Mouse (Mus musculus) CD4-positive, CD25-positive, alpha-beta regulatory T cell, adult 4 months (primary cell): Measurements from ENCODE around the gene Zbtb22. TPM values are rescaled to one million over a fixed set of nuclear protein-coding genes. Genes with fewer than 3 reads are reported as not detected.
"Not testable (repeated sequence)": the region's sequence is repeated elsewhere in the genome, so short reads cannot be mapped to it uniquely, and the experiment has no call there.

ENCODE experiments used
- ATAC-seq: one replicate; pipeline ENCODE4 v1.8.0; 2017
- polyA plus RNA-seq, 2 experiments: library from polyadenylated mRNA; unstranded; fragments of 100-300 nt; shearing (Covaris generic); gene quantifications; one replicate each; pipeline ENCODE4 v1.2.1; 2017

Zbtb22 gene
- polyA plus RNA-seq, 2 experiments from 2014 or later = 3.6 to 3.8 TPM

DNA sequence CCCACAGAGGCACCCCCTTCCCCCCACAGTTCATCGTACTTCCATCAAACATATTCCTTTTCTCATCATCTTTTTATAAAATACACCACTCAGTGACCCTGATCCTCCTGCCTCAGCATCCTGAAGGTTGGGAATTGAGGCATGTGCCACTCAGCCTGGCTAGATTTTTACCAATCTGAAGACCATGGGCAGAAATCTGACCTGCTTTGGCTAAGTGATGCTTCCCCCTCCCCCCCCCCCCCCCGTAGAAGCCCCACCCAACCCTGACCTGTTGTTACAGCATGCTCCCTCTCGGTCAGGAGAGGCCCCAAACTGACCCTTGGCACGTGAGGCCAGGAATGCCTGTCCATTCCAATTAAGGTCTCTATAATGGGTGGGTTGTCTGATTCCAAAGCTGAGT, 10.9 kb upstream of the Zbtb22 start, which contains the start of gene Platr17:
Gene Platr17, plus strand, starts transcription at position 301 of the 400 bp plus-strand sequence.
- not testable (repeated sequence) for ATAC-seq

DNA sequence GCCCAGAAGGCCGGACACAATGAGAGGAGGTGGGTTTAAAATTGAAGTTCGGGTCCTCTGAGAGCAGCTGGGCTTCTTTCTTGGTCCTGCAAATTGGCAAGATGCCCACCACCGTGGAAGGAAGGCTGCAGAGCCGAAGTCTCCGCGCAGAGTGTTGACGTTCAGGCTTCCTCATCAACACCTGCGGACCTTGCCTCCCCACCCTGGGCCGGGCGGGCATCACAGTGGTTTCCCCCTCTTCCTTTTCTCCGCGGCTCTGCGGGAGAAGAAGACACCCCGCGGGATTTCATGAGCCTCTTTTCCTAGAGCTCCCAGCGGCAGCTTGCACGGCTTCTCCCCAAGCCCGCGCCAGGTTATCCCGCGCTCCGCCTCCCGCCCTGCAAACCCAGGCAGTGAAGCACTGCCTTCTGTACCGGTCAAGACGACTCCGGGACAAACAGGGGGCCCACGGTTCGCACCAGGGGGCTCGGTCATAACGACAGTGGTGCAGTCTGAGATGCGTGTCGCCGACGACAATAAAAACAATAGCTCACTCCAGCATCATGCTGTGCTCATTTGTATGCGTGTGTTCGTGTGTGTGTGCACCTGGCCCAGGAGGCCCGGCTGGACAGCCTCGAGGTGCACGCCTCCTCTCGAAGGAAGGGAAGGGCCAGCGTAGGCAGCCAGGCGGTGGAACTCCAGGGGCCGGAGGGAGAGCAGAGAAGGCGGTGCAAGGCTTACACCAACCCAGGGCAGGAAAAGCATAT, 7.2 kb upstream of the Zbtb22 start:
- no peak for ATAC-seq

DNA sequence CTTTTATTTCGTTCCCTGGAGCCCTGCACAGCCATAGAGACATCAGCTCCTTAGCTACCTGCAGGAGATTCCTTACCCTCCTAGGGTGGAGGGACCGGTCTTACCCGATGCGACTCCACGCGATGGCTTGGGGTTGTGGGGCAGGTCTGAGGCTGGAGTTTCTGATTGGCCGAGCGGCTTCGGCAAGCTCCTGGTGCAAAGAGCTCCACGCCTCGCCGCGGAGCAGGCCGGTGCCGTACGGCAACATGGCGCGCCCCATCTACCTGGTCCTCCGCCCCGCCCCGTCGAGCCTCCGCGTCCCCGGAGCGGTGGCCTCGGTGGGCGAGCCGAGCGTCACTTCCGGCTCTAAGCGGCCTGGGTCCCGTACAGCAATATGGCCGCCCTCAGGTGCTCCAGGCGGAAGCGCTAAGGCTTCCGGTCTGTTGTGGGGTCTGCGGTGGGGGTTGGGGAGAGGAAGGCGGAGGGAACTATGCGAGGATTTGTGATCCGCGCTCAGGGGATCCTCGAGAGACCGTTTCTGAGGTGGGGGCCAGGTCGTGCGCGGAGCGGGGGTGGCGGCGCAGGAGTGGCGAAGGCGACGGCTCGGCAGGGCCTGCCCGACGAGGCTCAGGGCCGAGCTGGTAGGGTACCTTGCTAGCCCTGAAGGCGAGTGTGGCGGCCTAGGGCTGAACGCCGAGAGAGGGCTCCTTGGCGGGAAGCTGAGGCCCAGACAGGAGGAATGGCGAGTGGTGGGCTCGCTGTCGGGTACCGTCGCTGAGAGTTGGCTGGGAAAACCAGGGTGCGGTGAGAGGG, 6.4 kb upstream of the Zbtb22 start, which contains the start of gene Daxx:
Gene Daxx, plus strand, starts transcription at position 338 of the 792 bp plus-strand sequence.
- peak; percentile 88 for ATAC-seq

DNA sequence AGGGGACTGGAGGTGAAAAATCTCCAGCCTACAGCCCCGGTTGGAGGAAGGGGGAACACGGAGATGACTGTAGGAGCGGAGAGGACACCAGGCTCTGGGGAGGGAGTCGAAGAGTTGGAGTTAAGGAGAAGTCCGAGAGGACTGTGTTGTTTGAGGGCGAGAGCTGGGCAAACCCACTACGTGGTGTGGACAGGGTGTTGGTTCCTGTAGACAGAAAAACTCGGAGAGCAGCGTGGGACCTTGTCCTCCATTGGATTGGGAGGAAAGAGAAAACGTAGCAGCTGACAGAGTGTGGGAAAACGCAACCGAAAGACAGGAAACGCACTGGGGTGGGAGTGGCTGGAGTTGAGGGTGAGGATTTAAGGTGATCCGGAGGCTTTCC, 5.8 kb upstream of the Zbtb22 start:
- peak; percentile 10 for ATAC-seq

DNA sequence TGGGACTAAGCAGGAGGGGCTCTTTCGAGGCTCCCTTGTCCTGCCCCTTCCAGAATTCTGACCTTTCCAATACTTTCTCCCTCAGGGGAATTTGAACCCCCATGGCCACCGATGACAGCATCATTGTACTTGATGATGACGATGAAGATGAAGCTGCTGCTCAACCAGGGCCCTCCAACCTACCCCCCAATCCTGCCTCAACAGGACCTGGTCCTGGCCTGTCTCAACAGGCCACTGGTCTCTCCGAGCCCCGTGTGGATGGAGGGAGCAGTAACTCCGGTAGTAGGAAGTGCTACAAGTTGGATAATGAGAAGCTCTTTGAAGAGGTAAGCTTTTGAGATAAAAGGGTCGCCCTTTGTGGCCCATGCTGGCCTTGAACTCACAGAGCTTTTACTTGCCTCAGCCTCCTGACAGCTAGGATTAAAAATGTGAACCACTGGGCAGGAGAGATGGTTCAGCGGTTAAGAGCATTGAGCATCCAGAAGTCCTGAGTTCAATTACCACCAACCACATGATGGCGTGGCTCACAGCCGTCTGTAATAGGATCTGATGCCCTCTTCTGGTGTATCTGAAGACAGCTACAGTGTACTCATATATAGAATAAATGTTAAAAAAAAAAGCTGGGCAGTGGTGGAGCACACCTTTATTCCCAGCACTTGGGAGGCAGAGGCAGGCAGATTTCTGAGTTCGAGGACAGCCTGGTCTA, 5.2 kb upstream of the Zbtb22 start:
- no peak for ATAC-seq

DNA sequence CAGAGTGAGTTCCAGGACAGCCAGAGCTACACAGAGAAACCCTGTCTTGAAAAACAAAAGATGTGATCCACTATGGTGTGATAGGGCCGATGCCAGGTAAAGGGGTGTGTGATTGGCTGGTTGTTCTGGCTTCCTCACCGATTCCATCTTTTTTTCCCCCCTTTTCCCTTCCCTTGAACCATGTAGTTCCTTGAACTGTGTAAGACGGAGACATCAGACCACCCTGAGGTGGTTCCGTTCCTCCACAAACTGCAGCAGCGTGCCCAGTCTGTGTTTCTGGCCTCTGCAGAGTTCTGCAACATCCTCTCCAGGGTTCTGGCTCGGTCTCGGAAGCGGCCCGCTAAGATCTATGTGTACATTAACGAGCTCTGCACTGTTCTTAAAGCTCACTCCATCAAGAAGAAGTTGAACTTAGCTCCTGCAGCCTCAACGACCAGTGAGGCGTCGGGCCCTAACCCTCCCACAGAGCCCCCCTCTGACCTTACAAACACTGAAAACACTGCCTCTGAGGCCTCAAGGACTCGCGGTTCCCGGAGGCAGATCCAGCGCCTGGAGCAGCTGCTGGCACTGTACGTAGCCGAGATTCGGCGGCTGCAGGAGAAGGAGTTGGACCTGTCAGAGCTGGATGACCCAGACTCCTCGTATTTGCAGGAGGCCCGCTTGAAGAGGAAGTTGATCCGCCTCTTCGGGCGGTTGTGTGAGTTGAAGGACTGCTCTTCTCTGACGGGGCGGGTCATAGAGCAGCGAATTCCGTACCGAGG, 4.5 kb upstream of the Zbtb22 start:
- ATAC-seq = no peak

DNA sequence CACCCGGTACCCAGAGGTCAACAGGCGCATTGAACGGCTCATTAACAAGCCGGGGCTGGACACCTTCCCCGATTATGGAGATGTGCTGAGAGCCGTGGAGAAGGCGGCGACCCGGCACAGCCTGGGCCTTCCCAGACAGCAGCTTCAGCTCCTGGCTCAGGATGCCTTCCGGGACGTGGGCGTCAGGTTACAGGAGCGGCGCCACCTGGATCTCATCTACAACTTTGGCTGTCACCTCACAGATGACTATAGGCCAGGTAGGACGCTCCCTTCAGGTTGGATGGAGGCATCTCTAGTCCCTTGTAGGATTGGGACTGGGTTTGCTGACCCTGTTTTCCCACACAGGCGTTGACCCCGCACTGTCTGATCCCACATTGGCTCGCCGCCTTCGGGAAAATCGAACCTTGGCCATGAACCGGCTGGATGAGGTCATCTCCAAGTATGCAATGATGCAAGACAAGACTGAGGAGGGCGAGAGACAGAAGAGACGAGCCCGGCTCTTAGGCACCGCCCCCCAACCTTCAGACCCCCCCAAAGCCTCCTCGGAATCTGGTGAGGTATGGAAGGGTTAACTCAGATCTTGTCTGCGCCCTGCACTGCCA, 3.8 kb upstream of the Zbtb22 start:
- no peak for ATAC-seq

DNA sequence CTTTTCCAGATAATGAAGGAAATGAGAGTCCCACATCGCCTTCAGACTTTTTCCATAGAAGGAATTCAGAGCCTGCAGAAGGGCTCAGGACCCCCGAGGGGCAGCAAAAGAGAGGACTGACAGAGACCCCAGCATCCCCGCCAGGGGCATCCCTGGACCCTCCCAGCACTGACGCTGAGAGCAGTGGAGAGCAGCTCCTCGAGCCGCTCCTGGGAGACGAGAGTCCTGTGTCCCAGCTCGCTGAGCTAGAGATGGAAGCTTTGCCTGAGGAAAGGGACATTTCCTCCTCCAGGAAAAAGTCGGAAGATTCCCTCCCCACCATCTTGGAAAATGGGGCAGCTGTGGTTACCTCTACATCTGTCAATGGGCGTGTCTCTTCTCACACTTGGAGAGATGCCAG, 2.4 kb upstream of the Zbtb22 start:
- no peak for ATAC-seq

DNA sequence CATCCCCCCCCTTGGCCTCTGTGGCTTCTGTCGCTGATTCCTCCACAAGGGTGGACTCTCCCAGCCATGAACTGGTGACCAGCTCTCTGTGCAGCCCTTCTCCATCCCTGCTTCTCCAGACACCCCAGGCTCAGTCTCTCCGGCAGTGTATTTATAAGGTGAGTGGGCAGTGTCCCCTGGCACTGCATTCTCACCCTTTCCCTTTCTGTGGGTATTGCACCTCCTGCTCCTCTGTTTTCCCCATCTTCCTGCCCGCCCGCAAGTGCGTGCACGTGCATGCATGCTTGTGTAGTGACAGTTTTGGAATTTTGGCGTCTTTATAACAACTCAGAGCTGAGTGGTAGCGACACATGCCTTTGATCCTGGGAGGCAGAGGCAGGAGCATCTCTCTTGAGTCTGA, 1.8 kb upstream of the Zbtb22 start:
- no peak for ATAC-seq

DNA sequence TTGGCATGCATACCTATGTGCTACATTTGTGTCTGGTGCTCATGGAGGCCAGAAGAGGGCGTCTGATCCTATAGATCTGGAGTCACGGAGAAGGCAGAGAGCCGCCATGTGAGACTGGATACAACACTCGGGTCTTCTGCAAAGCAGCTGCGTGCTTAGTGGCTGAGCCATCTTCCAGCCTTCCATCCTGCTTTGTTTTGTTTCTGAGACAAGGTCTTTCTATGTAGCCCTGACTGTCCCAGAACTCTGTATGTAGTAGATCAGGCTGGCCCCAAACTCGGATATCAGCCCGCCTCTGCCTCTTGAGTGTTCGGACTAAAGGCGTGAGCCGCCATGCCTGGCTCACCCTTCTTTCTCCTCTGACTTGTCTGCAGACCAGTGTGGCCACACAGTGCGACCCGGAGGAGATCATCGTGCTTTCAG, 724 bp upstream of the Zbtb22 start:
- ATAC-seq = no peak

DNA sequence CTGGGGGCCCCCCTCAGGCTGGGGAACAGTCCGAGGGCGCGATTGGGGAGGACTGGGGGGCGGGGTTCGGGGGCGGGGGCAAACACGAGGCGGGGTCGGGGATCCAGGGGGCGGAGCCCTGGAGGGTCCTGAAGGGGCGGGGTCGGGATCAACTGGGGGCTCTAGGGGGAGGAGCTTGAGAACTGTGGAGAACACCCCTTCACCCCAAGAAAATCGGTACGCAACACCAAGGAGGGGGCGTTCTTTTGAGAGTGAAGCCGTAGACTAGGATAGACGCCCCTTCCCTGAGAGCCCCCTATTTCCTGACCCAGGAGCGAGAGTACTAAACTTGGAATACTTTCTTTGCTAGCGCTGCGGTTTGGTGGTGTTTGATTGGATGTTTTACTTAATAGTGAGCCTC, 590 bp downstream of the Zbtb22 start:
- ATAC-seq = no peak

DNA sequence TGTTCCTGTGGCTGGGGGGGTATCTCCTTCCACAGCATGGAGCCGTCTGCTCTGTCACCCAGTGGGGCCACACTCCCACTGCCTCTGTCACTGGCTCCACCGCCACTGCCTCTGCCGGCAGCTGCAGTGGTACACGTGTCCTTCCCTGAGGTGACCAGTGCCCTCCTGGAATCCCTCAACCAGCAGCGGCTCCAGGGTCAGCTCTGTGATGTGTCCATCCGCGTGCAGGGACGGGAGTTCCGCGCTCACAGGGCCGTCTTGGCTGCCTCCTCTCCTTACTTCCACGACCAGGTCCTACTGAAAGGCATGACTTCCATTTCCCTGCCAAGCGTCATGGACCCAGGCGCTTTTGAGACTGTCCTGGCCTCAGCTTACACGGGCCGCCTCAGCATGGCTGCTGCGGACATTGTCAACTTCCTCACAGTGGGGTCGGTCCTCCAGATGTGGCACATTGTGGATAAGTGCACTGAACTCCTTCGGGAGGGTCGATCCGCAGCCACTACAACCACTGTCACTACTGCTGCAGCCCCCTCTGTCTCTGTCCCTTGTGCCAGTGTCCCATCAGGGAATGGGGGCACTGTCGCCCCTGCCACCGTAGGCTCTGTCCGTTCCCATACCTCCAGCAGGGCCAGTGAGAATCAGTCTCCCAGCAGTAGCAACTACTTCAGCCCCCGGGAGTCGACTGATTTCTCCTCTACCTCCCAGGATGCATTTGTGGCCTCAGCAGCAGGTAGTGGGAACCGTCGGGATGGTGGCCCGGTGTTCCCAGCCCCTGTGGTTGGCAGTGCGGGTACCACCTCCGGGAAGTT, 1.3 kb downstream of the Zbtb22 start:
- no peak for ATAC-seq

DNA sequence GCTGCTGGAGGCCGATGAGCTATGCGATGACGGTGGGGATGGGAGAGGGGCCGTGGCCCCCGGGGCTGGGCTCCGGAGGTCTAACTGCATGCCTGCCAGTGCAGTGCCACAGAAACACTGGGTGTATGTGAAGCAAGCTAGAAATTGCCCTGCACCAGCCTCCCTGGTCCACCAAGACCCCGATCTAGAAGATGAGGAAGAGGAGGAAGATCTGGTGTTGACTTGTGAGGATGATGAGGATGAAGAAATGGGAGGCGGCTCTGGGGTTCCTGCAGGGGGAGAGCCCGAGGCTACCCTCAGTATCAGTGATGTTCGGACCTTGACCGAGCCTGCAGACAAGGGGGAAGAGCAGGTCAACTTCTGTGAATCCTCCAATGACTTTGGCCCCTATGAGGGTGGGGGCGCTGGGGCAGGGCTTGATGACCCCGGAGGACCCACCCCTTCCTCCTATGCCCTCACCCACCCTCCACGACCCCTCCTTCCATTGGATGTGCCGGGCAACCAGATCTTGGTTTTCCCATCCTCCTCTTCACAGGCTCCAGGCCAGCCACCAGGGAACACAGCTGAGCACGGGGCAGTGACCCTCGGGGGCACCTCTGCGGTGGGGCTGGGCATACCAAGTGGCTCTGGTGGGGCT, 2.1 kb downstream of the Zbtb22 start:
- no peak for ATAC-seq

DNA sequence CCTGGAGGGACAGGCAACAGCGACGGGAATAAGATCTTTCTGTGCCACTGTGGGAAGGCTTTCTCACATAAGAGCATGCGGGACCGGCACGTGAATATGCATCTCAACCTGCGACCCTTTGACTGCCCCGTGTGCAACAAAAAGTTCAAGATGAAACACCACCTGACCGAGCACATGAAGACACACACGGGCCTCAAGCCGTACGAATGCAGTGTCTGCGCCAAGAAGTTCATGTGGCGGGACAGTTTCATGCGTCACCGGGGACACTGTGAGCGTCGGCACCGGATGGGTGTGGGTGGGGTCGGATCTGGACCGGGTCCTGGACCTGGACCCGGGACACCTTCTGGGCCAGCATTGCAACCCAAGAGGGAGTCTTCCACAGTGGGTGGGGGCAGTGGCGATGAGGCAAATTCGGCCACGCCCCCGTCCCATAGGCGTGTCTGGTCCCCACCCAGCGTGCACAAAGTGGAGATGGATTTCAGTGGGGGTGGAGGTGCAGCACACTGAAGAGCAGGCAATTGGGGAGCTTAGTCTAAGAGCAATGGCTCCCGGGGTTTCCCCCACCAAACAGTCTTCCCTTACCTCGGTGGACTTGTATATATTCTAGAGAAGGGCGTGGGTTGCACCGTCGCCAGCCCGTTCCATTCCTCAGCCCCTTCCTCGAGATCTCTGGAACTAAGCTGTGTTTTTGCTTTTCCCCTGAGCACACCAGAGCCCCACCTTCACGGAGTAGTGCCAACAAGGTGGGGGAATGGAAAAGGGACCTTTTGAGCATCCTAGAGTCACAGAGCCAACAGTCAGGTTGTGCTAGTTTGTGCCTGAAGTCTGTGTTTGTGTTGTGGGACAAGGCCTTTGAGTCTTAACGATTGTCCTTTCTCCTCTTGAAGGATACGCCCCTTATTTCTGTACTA, 2.8 kb downstream of the Zbtb22 start:
- ATAC-seq = peak; percentile 15

DNA sequence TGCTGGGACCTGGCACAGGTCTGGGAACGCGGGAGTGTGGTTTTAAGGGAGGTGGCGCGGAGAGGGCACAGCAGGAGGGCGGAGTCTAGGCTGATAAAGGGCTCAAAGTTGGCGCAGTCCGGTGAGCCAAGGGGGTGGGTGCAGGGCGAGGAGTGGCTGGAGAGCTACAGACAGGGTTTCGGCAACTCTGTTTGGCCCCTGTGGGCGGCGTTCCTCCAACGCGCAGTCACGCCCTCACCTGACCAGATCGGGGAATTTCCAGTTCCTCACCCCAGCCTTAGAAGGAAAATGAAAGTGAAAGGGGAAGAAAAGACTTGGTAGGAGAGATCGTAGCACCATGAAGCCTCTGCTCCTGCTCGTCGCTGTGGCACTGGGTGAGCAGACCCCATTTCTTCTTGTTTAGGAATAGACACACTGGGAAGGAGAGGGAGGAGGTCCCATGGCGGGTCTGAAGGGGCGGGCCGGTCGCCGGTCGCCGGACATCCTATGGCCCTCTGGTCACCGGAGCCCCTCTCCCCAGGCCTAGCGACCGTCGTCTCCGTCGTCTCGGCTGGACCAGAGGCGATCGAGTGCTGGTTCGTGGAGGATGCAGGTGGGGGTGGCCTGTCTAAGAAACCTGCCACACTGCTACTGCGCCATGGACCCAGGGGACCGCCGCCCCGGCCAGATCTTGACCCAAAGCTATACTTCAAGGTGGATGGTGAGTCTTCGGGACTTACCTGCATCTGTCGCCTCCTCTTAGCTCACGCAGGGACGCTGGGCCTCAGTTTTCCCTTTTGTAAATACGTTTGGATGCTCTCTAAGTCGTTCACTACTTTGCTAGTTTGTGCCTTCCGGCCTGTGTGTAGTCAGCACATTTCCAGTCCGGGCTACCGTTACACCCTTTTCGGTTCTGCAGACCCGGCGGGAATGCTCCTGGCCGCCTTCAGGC, 3.9 kb downstream of the Zbtb22 start:
- peak; percentile 73 for ATAC-seq

DNA sequence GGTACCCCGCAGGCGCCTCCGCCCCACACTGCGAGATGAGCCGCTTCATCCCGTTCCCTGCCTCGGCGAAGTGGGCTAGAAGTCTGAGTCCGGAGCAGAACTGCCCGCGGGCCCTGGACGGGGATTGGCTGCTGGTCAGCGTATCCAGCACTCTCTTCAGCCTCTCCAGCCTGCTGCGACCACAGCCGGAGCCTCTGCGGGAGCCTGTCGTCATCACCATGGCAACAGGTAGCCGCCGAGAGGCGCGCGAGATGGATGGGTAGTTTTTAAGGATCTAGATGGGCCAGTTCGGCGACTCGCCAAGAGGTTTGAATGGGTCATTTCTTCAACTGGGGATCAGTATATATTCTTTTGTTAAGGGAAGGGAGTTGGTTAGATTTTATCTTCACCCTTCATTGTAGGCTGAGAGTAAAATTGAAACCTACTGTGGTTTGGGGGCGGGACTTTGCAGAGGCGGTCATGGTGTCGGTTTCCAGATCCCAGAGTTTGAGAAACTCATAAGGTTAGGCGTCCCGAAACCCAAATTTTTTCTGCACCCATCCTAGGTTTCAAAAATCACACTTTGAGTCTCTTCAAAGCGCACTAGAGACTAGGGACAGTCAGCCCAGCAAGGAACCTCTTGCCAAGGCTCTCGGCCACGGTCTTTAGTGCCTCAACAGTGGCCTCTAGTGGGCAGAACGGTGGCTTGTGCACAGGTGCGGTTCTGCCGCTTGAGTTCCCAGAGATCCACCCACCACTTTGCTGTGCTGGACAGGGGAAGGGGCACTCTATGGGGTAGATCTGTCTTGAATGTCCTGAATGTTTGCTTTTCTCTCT, 4.8 kb downstream of the Zbtb22 start:
- ATAC-seq = peak; percentile 37

DNA sequence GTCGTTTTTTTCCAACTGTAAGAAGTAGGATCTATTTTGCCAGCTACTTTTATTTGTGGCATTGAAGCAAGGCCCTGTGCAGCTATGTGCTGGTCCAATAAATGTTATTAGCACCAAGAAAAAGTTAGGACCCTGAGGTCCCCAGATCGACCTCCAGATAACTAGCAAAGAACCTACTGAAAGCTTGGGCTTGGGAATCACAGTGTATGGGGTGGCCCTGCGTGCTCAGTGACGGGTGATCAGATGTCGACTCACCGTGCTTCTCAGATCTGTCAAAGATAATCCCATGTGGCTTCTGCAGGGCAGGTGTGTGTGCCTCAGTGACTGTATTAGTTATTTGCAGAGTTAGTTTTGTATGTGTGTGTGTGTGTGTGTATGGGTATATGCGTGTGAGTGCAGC, 5.7 kb downstream of the Zbtb22 start:
- ATAC-seq = no peak
